Mouse (Mus musculus): ENCODE measurements around the gene Mrgbp. TPM values are rescaled to one million over a fixed set of nuclear protein-coding genes. Genes with fewer than 3 reads are reported as not detected.

Gene Mrgbp
- polyA plus RNA-seq, 1 experiment from 2014 or later = 16.1 TPM

DNA sequence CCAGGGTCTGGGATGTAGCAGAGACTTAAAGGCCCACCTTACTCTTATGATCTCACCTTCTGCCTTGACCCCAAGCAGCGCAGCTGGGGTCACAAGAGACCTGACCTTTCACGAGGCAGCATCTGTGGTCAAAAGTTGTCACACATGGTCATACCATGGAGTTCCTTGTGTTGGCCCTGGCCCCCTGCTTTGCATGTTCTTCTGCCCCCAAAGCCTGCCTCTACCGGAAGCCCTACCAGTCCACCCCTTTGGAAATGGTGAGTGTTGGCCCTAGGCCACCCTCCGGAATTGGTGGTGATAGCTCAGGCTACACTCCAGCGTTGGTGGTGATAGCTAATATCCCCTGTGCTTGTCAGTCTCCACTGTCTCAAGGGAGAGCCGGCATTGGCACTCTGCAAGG, 17.8 kb upstream of the Mrgbp start:
- Histone ChIP-seq H3K9ac (ENCODE audit: low read length) (no peak overlapping the region), H3K27ac (replicated peaks) (no peak overlapping the region), H3K4me2 (replicated peaks; ENCODE audit: low read depth) (no peak overlapping the region), H3K4me3 (ENCODE audit: low read depth, low read length) (no peak overlapping the region), H3K27me3 (ENCODE audit: control insufficient read depth, insufficient read depth, low read length) (no peaks in the 10 kb centered on the region), H3K36me3 (ENCODE audit: control insufficient read depth, insufficient read depth, low read length) (no peaks in the 10 kb centered on the region), H3K4me1 (replicated peaks; ENCODE audit: control insufficient read depth, insufficient read depth) (no peaks in the 10 kb centered on the region), H3K9me3 (ENCODE audit: control insufficient read depth, low read length) (no peaks in the 10 kb centered on the region)
- 63% methylated on average over 6 of the region's 6 CpGs for WGBS
- ATAC-seq (ENCODE audit: low FRiP score, low TSS enrichment) (no peak), DNase-seq (ENCODE audit: low spot score) (no peak)
- TF ChIP-seq EP300 (optimal IDR thresholded peaks at IDR 0.05) (no peak), CTCF (IDR thresholded peaks at IDR 0.05; ENCODE audit: low read depth) (no peak)

DNA sequence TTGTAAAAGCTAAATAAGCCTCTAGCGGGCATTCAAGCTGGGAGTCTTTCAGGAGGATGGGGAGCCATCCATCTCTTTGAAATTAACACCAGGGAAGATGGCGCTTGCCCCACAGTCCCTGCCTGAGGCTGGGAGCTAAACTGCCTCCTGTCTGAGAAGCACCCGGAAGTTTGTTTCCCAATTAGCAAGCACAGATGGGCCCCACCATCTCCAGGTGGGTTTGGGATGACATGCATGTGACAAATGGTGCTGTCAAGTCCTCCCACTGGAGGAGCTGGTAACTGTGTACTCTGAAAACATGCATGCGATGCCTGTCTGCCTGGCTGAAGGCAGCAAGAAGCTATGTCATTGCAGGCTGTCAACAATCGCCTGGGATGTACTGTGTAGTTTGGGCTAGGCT, 17.3 kb upstream of the Mrgbp start:
- Histone ChIP-seq H3K27me3 (ENCODE audit: control insufficient read depth, insufficient read depth, low read length) (no peaks in the 10 kb centered on the region), H3K9me3 (ENCODE audit: control insufficient read depth, low read length) (no peaks in the 10 kb centered on the region), H3K4me1 (replicated peaks; ENCODE audit: control insufficient read depth, insufficient read depth) (no peaks in the 10 kb centered on the region), H3K27ac (replicated peaks) (no peak overlapping the region), H3K4me3 (ENCODE audit: low read depth, low read length) (no peak overlapping the region), H3K36me3 (ENCODE audit: control insufficient read depth, insufficient read depth, low read length) (no peaks in the 10 kb centered on the region), H3K9ac (ENCODE audit: low read length) (no peak overlapping the region), H3K4me2 (replicated peaks; ENCODE audit: low read depth) (no peak overlapping the region)
- no peak for TF ChIP-seq EP300 (optimal IDR thresholded peaks at IDR 0.05)
- TF ChIP-seq CTCF (IDR thresholded peaks at IDR 0.05; ENCODE audit: low read depth) = no peak
- ATAC-seq (ENCODE audit: low FRiP score, low TSS enrichment) (no peak), DNase-seq (ENCODE audit: low spot score) (no peak)
- 25% methylated on average over 5 of the region's 5 CpGs for WGBS

DNA sequence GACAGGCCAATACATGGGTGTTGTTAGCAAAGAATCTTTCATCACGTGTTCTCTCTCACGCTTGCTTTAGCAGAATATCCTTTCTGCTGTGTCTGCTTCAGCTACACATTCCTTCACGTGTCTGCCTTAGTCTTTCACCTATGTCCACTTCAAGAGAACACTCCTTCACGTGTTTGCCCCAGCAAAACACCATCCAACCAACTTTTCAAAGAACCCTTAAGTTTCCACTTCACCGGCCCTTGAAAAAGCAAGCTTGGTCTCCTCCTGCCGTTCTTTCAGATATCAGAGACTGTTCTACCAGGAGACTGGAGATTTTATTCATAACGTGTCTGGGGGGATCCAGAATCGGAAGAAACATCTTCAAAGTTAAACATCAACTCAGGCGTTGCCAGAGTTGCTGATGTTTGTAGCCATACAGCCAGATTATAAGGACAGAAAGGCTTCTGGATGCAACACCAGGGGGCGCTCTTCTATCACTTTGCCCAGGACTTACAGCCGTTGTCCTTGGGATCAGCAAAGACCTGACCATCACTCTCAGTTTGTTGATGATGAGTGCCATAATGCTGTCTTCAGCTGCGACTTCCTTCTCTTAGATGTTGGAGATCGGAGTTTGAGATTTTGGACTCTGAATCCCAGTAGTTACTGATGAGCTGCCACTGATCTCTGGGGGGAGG, 14.7 kb upstream of the Mrgbp start:
- Histone ChIP-seq H3K4me3 (ENCODE audit: low read depth, low read length) (no peak overlapping the region), H3K4me2 (replicated peaks; ENCODE audit: low read depth) (no peak overlapping the region), H3K36me3 (ENCODE audit: control insufficient read depth, insufficient read depth, low read length) (no peaks in the 10 kb centered on the region), H3K4me1 (replicated peaks; ENCODE audit: control insufficient read depth, insufficient read depth) (no peaks in the 10 kb centered on the region), H3K9me3 (ENCODE audit: control insufficient read depth, low read length) (no peaks in the 10 kb centered on the region), H3K27ac (replicated peaks) (no peak overlapping the region), H3K27me3 (ENCODE audit: control insufficient read depth, insufficient read depth, low read length) (no peaks in the 10 kb centered on the region), H3K9ac (ENCODE audit: low read length) (no peak overlapping the region)
- ATAC-seq (ENCODE audit: low FRiP score, low TSS enrichment) (0 out of 2 replicates have a peak, but pooled peaks have one; percentile 51), DNase-seq (ENCODE audit: low spot score) (peak; percentile 77)
- 37% methylated on average over 13 of the region's 13 CpGs for WGBS
- TF ChIP-seq CTCF (IDR thresholded peaks at IDR 0.05; ENCODE audit: low read depth) (peak; percentile 86), EP300 (optimal IDR thresholded peaks at IDR 0.05) (no peak)

DNA sequence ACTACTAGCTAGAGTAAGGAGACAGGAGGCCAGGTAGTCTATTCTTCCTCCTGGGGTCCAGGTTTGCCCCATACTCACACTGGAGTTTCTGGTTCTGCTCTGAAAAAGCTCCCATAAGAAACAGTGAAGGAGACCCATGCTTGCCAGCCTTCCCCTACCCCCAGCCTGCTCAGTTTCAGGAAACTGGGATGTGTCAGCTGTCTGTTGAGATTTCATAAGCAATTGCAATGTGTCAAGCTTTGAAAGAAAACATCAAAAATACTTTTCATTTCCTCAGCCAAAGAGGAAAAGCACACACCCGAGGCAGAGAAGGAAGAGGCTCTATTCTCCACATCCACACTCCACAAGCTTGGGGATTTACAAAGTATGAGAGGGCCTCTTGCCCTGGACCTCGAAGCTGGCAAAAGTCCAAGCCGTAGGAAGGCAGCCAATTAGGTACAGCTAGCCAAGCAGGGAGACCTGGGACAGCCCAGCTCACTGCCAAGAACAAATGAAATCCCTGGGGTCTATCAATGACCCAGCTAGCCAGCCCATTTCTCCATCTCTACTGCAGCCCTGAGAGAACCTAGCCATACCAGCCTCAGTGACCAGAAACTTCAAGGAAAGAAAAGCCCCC, 12.0 kb upstream of the Mrgbp start:
- H3K9me3 ChIP-seq (ENCODE audit: control insufficient read depth, low read length) = no peaks in the 10 kb centered on the region
- DNase-seq (ENCODE audit: low spot score) (no peak), ATAC-seq (ENCODE audit: low FRiP score, low TSS enrichment) (no peak)
- H3K27me3 ChIP-seq (ENCODE audit: control insufficient read depth, insufficient read depth, low read length) = no peaks in the 10 kb centered on the region
- H3K4me2 ChIP-seq (replicated peaks; ENCODE audit: low read depth) = no peak overlapping the region
- no peaks in the 10 kb centered on the region for H3K4me1 ChIP-seq (replicated peaks; ENCODE audit: control insufficient read depth, insufficient read depth)
- no peak overlapping the region for H3K4me3 ChIP-seq (ENCODE audit: low read depth, low read length)
- WGBS = 11% methylated on average over 3 of the region's 3 CpGs
- no peaks in the 10 kb centered on the region for H3K36me3 ChIP-seq (ENCODE audit: control insufficient read depth, insufficient read depth, low read length)
- H3K27ac ChIP-seq (replicated peaks) = no peak overlapping the region
- no peak overlapping the region for H3K9ac ChIP-seq (ENCODE audit: low read length)
- no peak for TF ChIP-seq CTCF (IDR thresholded peaks at IDR 0.05; ENCODE audit: low read depth)
- TF ChIP-seq EP300 (optimal IDR thresholded peaks at IDR 0.05) = no peak

DNA sequence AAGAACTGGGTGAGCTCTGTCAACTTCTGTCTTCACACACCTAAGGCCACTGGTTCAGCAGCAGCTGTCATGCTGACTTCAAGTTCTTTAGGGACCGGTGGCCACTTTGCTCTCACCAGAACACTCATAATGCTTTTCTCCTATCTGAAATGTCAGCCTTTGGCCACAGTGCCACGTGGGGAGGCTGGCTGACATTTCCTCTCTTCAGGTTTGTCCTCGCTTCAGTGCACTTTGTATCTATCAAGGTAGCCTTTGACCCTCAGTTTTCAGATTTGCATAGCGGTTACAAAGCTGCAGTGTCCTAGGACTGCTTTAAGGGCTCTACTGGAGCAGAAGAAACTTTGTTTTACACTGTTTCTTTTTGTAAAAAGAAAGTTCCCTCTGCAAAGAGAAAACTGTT, 4.6 kb upstream of the Mrgbp start:
- Histone ChIP-seq H3K27ac (replicated peaks) (no peak overlapping the region), H3K4me1 (replicated peaks; ENCODE audit: control insufficient read depth, insufficient read depth) (no peaks in the 10 kb centered on the region), H3K36me3 (ENCODE audit: control insufficient read depth, insufficient read depth, low read length) (no peaks in the 10 kb centered on the region), H3K4me3 (ENCODE audit: low read depth, low read length) (no peak overlapping the region), H3K9me3 (ENCODE audit: control insufficient read depth, low read length) (no peaks in the 10 kb centered on the region), H3K27me3 (ENCODE audit: control insufficient read depth, insufficient read depth, low read length) (no peaks in the 10 kb centered on the region), H3K4me2 (replicated peaks; ENCODE audit: low read depth) (no peak overlapping the region), H3K9ac (ENCODE audit: low read length) (no peak overlapping the region)
- WGBS = 63% methylated on average over 4 of the region's 4 CpGs
- DNase-seq (ENCODE audit: low spot score) (no peak), ATAC-seq (ENCODE audit: low FRiP score, low TSS enrichment) (no peak)
- TF ChIP-seq CTCF (IDR thresholded peaks at IDR 0.05; ENCODE audit: low read depth) (no peak), EP300 (optimal IDR thresholded peaks at IDR 0.05) (no peak)

DNA sequence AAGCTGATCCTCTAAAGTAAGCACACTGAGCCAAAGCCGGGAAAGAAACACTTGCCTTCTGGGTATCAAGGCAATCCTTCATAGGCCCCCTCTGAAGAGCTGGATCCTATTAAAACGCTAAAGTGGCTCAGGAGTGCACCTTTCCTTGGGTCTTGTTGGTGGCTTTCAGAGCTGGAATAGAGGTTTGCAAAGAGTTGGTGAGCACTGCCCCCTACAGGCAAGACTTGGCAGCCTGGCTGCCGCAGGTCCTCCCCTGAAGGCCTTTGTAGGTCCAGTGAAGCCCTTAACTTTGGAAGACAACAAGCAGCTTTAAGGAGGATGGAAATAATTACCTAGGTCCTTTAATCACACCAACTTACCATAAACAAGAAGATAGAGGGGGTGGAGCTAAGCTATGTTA, 2.4 kb upstream of the Mrgbp start:
- DNase-seq (ENCODE audit: low spot score) = peak; percentile 85
- WGBS = 3% methylated on average over 3 of the region's 3 CpGs

More for the DNA sequence above, 2.4 kb upstream of the Mrgbp start:
- H3K9me3 ChIP-seq (ENCODE audit: control insufficient read depth, low read length) = no peaks in the 10 kb centered on the region
- no peak for TF ChIP-seq EP300 (optimal IDR thresholded peaks at IDR 0.05)
- TF ChIP-seq CTCF (IDR thresholded peaks at IDR 0.05; ENCODE audit: low read depth) = peak; percentile 94
- H3K4me1 ChIP-seq (replicated peaks; ENCODE audit: control insufficient read depth, insufficient read depth) = peaks cover 5% of the 10 kb centered on the region; the same call in 1 of the 2 replicates
- no peak overlapping the region for H3K9ac ChIP-seq (ENCODE audit: low read length)
- H3K4me3 ChIP-seq (ENCODE audit: low read depth, low read length) = no peak overlapping the region
- H3K36me3 ChIP-seq (ENCODE audit: control insufficient read depth, insufficient read depth, low read length) = no peaks in the 10 kb centered on the region
- H3K4me2 ChIP-seq (replicated peaks; ENCODE audit: low read depth) = no peak overlapping the region
- ATAC-seq (ENCODE audit: low FRiP score, low TSS enrichment) = no peak
- no peaks in the 10 kb centered on the region for H3K27me3 ChIP-seq (ENCODE audit: control insufficient read depth, insufficient read depth, low read length)
- H3K27ac ChIP-seq (replicated peaks) = no peak overlapping the region
